In genomic region chr13:96215046-96215445, GRCm38 (mm10) we compare ENCODE assay signal across 18 mouse cellular contexts.
DNase-seq lines count a peak whose midpoint lies in the region; ATAC-seq and TF ChIP-seq lines count a peak whose summit lies in the region.
"Had no signal": no experiment of that assay in that cellular context is flagged by ENCODE, and none has a peak within 500 bp of the region (broad histone marks: within the 10 kb centered on the region; RNA-seq: fewer than 3 reads in every experiment).

No protein-coding gene starts in this region.

- peak; percentile 26 for DNase-seq in cerebellum, adult 11 months
- peak; percentile 57 to 83 for DNase-seq in cerebellum, adult 2 months
- DNase-seq in cerebellum, postnatal 10 days = peak; percentile 68 to 79
- no peak for DNase-seq in adrenal gland, postnatal 10 days
- no peak for DNase-seq in adrenal gland, adult 8-10 months
- DNase-seq in spleen, adult 12 weeks (ENCODE audit: low spot score) = no peak
- DNase-seq: adrenal gland, postnatal 14 days; forebrain, postnatal 0 days; gastrocnemius, postnatal 14 days; heart, adult 2 months; heart, postnatal 14 days; kidney, adult 18-20 months had no signal

- ATAC-seq in CD4-positive, CD25-positive, alpha-beta regulatory T cell, adult 4 months = no peak
- ATAC-seq: forebrain, embryonic 13.5 days; forebrain, postnatal 0 days; hindbrain, postnatal 0 days had no signal

- no peak overlapping the region for H3K27ac ChIP-seq in cerebellum, adult 2 months (ENCODE audit: insufficient read depth, low read length)
- H3K27ac ChIP-seq: embryonic facial prominence, embryonic 13.5 days; forebrain, embryonic 13.5 days; heart, adult 2 months; heart, embryonic 15.5 days; hindbrain, embryonic 13.5 days; hindbrain, postnatal 0 days had no signal

- H3K4me1 ChIP-seq in cerebellum, adult 2 months (ENCODE audit: control insufficient read depth, insufficient read depth, low read length) = no peaks in the 10 kb centered on the region
- H3K4me1 ChIP-seq: embryonic facial prominence, embryonic 13.5 days; forebrain, embryonic 13.5 days; hindbrain, embryonic 13.5 days had no signal

- no peaks in the 10 kb centered on the region for H3K27me3 ChIP-seq in cerebellum, adult 2 months (ENCODE audit: control insufficient read depth, insufficient read depth, low read length)
- H3K27me3 ChIP-seq: embryonic facial prominence, embryonic 13.5 days; forebrain, embryonic 13.5 days; heart, embryonic 15.5 days; hindbrain, embryonic 13.5 days had no signal

- TF ChIP-seq CTCF in cerebellum, adult 2 months (IDR thresholded peaks at IDR 0.05; ENCODE audit: borderline replicate concordance, insufficient read depth, low read depth, low read length) = no peak

- WGBS in cerebellum, adult 2 months = 5% methylated on average over 6 of the region's 6 CpGs

- no peak overlapping the region for H3K4me3 ChIP-seq in cerebellum, adult 2 months (replicated peaks; ENCODE audit: insufficient read depth, low read depth, low read length)
- H3K4me3 ChIP-seq: embryonic facial prominence, embryonic 13.5 days; forebrain, embryonic 13.5 days; heart, adult 2 months; heart, embryonic 15.5 days; hindbrain, embryonic 13.5 days had no signal

- no peak for TF ChIP-seq POLR2A in cerebellum, adult 2 months (IDR thresholded peaks at IDR 0.05; ENCODE audit: borderline replicate concordance, insufficient read depth, low read length)

Comparison
In these comparisons a context has a peak if more than half of its experiments do, and no peak if none do; other contexts are left out.
1. DNase-seq: peak in cerebellum, adult 11 months (single experiment), cerebellum, adult 2 months (2 of 2) and cerebellum, postnatal 10 days (2 of 2); none in adrenal gland, postnatal 10 days (single experiment), adrenal gland, adult 8-10 months (single experiment) and spleen, adult 12 weeks (single experiment).